Mouse (Mus musculus) olfactory bulb, adult 2 months (tissue): Measurements from ENCODE around the gene Spa17.

Experiments
- CTCF ChIP-seq: fragments of 200-500 bp; IDR thresholded peaks from 2 replicates; pipeline ENCODE4 v1.5.1; 2012; ENCODE audit warnings: low read depth, mild to moderate bottlenecking, low read length, moderate library complexity; ENCODE audit not compliant: insufficient read depth
- POLR2A ChIP-seq: fragments of 200-500 bp; IDR thresholded peaks from 2 replicates; pipeline ENCODE4 v1.6.1; 2012; ENCODE audit warnings: mild to moderate bottlenecking, low read depth, low read length, moderate library complexity; ENCODE audit not compliant: insufficient read depth

- TF ChIP-seq POLR2A = no peak
- no peak for TF ChIP-seq CTCF
These were observed 21.5 kb downstream of the Spa17 start for GRCm38 (mm10) chr9:37592025-37592424.
